Mouse (Mus musculus) urinary bladder, adult 18-20 months (tissue): ENCODE results near the gene Hpf1.
A peak's percentile ranks its signal among the peaks of the same experiment; 100 is the strongest.

Experiments
- DNase-seq, 2 experiments: peaks; one replicate each; pipeline ENCODE4 v3.0.0; 2022; ENCODE audit warnings: low spot score in 2 of 2, mixed read lengths in 2 of 2

Hpf1 gene

GRCm38 (mm10) chr8:60895878-60896277, 5.7 kb downstream of the Hpf1 start:
- DNase-seq, result no peak

DNA sequence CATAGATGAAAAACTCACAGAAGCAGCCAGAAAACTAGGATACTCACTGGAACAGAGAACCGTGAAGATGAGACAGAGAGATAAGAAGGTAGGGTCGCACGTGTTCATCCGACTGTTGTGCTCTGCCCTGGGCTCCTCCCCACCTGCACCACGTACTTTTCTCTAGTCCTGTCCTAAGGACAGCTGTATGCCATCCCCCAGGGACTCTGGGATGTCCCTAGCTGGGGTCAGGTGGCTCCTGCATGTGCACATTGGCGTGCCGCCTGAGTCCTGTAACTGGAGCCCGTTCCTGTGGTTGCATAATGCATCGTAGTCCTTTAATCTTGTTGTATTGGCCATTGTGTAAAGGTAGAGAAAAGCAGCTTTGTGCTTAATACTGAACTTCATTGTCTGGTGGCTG, 9.9 kb downstream of the Hpf1 start:
- DNase-seq, result no peak

- no peak for DNase-seq
Measured at GRCm38 (mm10) chr8:60912081-60912480, 21.9 kb downstream of the Hpf1 start.

GRCm38 (mm10) chr8:60912554-60912953, 22.3 kb downstream of the Hpf1 start:
- no peak for DNase-seq

DNA sequence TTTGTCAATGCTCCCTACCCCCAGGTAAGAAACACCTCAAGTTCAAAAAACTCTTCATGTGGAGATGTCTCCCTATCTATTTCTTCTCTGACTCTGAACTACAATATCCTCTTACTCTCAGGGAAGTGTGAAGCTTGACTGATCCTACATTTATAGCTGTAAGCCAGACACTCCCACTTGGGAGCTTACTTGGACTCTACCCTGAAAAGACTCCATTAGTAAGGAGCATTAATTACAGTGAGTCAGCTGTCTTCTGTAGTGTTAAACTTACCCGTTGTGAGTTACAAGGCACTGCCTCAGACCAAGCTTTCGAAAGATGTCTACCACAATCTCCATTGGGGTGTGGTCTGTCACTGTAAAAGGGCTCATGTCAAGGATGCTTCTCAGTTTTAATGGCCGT, 28.9 kb downstream of the Hpf1 start:
- DNase-seq, result no peak

GRCm38 (mm10) chr8:60920176-60920575, 30.0 kb downstream of the Hpf1 start:
- DNase-seq, result no peak

DNA sequence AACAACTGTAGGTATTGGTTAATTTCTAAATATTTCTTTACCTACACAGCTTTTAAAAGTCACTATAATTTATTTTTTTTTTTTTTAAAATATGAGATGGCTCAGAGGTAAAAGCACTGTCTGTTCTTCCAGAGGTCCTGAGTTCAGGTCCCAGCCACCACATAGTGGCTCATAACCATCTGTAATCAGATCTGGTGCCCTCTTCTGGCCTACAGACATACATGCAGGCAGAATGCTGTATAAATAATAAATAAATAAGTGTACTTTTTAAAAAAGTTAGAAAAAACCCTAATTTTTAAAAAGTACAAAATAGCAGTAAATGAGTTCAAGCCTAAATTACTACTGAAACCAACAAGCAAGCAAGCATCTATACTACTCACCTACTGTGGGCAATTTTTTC, 43.4 kb downstream of the Hpf1 start:
- DNase-seq, result no peak

DNA sequence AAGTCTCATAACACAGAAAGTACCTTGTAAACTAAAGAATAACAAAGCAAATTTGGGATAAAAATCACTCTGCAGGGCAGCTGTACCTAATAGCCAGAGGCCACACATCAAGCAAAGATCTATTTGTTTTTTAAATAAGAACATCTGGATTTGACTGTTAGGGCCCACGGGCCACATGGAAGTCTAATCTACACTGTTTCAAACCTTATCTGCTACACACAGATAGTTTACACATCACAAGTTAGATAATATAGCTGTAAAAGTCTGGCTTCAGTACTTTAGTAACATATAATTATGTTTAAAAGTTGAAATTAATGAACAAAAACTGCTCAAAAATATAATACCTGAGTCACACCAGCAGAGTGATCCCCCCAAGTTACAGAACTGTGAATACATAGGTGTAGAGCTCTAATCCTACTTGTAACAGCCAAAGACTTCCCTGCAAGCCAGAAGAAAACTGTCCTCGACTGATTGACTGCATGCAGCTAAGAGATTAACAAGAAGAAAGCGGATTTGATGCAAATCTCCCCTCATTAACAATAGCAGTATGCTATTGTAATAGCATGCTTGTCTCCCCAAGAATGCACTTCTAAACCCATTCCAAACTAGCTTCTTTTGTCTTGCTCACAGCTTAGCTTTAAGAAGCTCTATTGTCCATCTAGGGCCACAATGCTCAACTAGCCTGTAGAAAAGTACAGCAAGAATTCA, 48.7 kb downstream of the Hpf1 start:
- DNase-seq, result no peak

DNA sequence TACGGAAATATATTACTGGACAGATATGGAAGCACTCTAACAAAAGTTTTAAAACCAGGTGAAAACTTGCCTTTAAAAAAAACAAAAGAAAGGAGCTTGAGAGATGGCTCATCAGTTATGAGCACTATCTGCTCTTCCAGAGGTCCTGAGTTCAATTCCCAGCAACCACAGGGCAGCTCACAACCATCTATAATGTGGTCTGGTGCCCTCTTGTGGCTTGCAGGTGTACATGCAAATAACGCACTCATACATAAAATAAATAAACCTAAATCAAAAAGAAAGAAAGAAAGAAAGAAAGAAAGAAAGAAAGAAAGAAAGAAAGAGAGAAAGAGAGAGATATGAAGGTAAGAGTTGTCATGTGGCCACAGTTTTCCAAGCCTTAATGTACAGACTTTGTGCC, 52.6 kb downstream of the Hpf1 start:
- DNase-seq, result no peak

DNA sequence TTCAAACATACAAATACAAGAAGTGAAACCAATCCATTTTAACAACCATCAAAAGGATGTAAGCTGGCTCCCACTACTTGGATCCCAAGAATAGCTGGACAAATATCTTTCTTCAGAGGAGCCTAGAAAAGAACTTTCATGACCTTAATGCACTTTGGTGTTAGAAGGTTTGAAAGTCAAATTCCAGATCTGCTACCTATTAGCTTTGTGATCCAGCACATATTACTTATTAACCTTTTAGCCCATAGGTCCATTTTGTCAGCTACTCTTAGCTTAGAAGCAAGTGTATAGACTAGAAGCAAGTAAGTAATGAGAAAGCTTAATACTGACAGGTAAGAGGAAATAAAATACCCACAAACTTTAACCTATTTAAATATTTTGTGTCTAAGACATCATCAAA, 57.3 kb downstream of the Hpf1 start:
- no peak for DNase-seq

GRCm38 (mm10) chr8:60949859-60950258, 59.6 kb downstream of the Hpf1 start:
- no peak for DNase-seq

GRCm38 (mm10) chr8:60951271-60951670, 61.1 kb downstream of the Hpf1 start:
- DNase-seq, result no peak

DNA sequence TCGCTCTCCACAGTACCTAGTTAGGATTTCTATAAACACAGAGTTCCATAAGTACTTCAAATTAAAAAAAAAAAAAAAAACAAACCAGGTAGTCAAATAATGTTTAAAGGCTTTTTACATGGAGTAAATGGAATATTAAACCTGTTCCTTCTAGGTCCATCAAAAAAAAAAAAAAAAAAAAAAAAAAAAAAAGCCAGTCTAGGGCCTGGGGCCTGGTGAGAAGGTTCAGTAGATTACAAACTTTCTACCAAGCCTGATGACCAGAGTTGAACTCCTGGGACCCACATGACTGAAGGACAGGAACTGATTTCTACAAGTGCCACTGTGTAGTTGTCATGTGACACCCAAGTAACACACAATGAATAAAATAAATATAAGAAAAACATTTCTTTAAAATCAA, 61.5 kb downstream of the Hpf1 start:
- DNase-seq, result no peak

- no peak for DNase-seq
Measured at GRCm38 (mm10) chr8:60952803-60953202, 62.6 kb downstream of the Hpf1 start.

DNA sequence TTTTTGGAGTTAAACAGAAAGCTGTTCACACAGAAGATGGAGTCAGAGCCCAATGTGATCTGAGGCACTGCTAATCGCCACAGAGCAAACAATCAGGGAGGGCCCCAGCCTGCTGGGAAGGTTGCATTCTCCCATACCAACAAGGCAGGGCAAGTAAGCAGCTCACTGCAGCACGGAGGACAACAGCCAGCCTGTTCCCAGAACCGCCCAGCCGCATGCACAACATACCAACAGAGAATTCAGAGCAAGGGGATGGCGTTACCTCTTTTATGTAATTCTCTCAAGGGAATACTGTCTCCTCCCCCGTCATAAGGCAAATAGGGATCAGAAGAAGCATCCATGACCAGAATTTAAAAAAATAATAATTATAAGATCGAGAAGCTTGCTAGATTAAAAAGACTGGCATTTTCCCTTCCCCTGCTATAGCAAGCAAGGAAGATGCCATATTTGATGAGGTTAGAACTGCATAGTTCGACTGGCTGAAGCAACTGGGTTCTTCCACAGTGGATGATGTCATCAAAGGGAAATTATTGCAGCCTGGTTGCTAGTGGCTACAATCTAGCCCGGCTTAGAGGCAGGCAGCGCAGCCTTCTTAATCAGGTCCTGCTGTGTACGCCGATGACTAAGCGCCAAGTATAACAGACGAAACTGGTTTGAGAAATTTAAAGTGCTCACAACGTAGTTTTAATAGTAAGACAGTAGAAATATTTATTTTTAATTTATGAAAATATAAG, 64.2 kb downstream of the Hpf1 start:
- DNase-seq, result peak; percentile 34 to 75

DNA sequence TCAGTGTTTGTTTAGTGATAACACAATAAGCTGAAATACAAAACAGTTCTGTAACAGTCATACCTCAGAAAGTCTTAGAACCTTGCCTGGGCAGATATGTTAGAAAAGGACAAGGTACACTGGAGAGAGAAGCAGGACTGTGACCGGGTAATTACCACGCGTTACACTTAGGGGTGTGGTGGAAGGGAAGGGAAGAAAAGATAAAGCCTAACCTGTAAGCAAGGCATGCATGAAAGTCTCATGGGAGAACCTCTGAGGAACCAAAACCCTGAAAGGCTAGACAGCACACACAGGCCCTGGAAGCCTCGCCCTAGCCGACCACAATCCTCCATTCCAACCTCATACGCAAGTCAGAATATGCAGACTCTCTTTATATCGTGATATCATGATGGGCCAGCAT, 66.6 kb downstream of the Hpf1 start:
- no peak for DNase-seq
